Mouse (Mus musculus) forebrain, embryonic 16.5 days (tissue): ENCODE results near the gene Gpr180. TPM values are rescaled to one million over a fixed set of nuclear protein-coding genes. Genes with fewer than 3 reads are reported as not detected.

Experiments
- ATAC-seq: fragments of 200-750 bp; cut with Nextera tagmentation; 2 replicates; pipeline ENCODE4 v1.8.0; 2017; ENCODE audit warnings: mild to moderate bottlenecking, moderate library complexity
- H3K27ac ChIP-seq: fragments of 300-500 bp; sonication (generic); 2 replicates; pipeline ENCODE4 v1.5.1; 2014; ENCODE audit warnings: low read length, control low read depth
- H3K27me3 ChIP-seq: fragments of 300-500 bp; sonication (generic); replicated peaks from 2 replicates; pipeline ENCODE4 v1.6.1; 2014; ENCODE audit warnings: low read length; ENCODE audit not compliant: control insufficient read depth, insufficient read depth
- H3K36me3 ChIP-seq: fragments of 300-500 bp; sonication (generic); 2 replicates; pipeline ENCODE4 v1.6.1; 2014; ENCODE audit not compliant: control insufficient read depth, insufficient read depth
- H3K4me1 ChIP-seq: fragments of 300-500 bp; sonication (generic); replicated peaks from 2 replicates; pipeline ENCODE4 v1.6.1; 2014; ENCODE audit warnings: low read length; ENCODE audit not compliant: control insufficient read depth, insufficient read depth
- H3K4me2 ChIP-seq: fragments of 300-500 bp; sonication (generic); 2 replicates; pipeline ENCODE4 v1.6.1; 2014; ENCODE audit warnings: mild to moderate bottlenecking, low read length, control low read depth
- H3K4me3 ChIP-seq: fragments of 300-500 bp; sonication (generic); replicated peaks from 2 replicates; pipeline ENCODE4 v1.5.1; 2014; ENCODE audit warnings: mild to moderate bottlenecking, low read length, control low read depth
- H3K9ac ChIP-seq: fragments of 300-500 bp; sonication (generic); replicated peaks from 2 replicates; pipeline ENCODE4 v1.6.1; 2014; ENCODE audit warnings: low read depth, low read length, control low read depth
- H3K9me3 ChIP-seq: fragments of 300-500 bp; sonication (generic); 2 replicates; pipeline ENCODE4 v1.6.1; 2016; ENCODE audit warnings: low read length; ENCODE audit not compliant: control insufficient read depth
- WGBS: fragments of 180-500 bp; shearing (Covaris S2); extraction: QIAGEN DNeasy Blood & Tissue Kit; methylation state at CpG from one replicate; pipeline ENCODE4 v1.1.7; 2014; 5-methylcytosine and 5-hydroxymethylcytosine counted together
- polyA plus RNA-seq: library from polyadenylated mRNA; unstranded; fragments of >200 nt; fragmentation: Nextera tagmentation; extraction: Ambion mirVana; gene quantifications from 2 replicates; pipeline ENCODE4 v1.2.1, GENCODE M21; 2015

Gene Gpr180
- polyA plus RNA-seq, 1 experiment from 2014 or later: 32.7 TPM

GRCm38 (mm10) chr14:118193001-118193628 is 56.2 kb downstream of the Gpr180 start:
- no peak overlapping the region for H3K4me2 ChIP-seq
- H3K4me1 ChIP-seq: peaks cover 16% of the 10 kb centered on the region
- H3K9ac ChIP-seq: no peak overlapping the region
- WGBS: 23% methylated on average over 10 of the region's 10 CpGs
- H3K27ac ChIP-seq: no peak overlapping the region
- H3K9me3 ChIP-seq: no peaks in the 10 kb centered on the region
- H3K4me3 ChIP-seq: no peak overlapping the region
- no peak for ATAC-seq
- no peaks in the 10 kb centered on the region for H3K36me3 ChIP-seq
- peaks cover 14% of the 10 kb centered on the region for H3K27me3 ChIP-seq

- WGBS: 20% methylated on average over 10 of the region's 10 CpGs
Observed at GRCm38 (mm10) chr14:118193663-118194062, 56.7 kb downstream of the Gpr180 start.

GRCm38 (mm10) chr14:118194219-118194914 is 57.4 kb downstream of the Gpr180 start:
- peak; percentile 34 for ATAC-seq

More at GRCm38 (mm10) chr14:118193663-118194062, 56.7 kb downstream of the Gpr180 start:
- no peak overlapping the region for H3K9ac ChIP-seq
- H3K9me3 ChIP-seq: no peaks in the 10 kb centered on the region
- H3K27me3 ChIP-seq: peaks cover 14% of the 10 kb centered on the region
- no peak overlapping the region for H3K27ac ChIP-seq
- peaks cover 16% of the 10 kb centered on the region for H3K4me1 ChIP-seq
- H3K4me3 ChIP-seq: no peak overlapping the region
- no peak for ATAC-seq
- no peaks in the 10 kb centered on the region for H3K36me3 ChIP-seq
- 0 out of 2 replicates have a peak overlapping the region, but pooled peaks have one; percentile 3 for H3K4me2 ChIP-seq

GRCm38 (mm10) chr14:118197063-118197462 is 60.1 kb downstream of the Gpr180 start:
- no peak overlapping the region for H3K9ac ChIP-seq
- no peak overlapping the region for H3K4me2 ChIP-seq
- 70% methylated on average over 12 of the region's 12 CpGs for WGBS
- H3K27ac ChIP-seq: no peak overlapping the region
- H3K4me1 ChIP-seq: peaks cover 16% of the 10 kb centered on the region
- H3K9me3 ChIP-seq: no peaks in the 10 kb centered on the region
- no peaks in the 10 kb centered on the region for H3K36me3 ChIP-seq
- peaks cover 14% of the 10 kb centered on the region for H3K27me3 ChIP-seq
- no peak overlapping the region for H3K4me3 ChIP-seq
- no peak for ATAC-seq

More at GRCm38 (mm10) chr14:118194219-118194914, 57.4 kb downstream of the Gpr180 start:
- Histone ChIP-seq H3K27ac (no peak overlapping the region), H3K9ac (no peak overlapping the region), H3K4me2 (peak overlapping the region; percentile 40), H3K4me3 (no peak overlapping the region), H3K9me3 (no peaks in the 10 kb centered on the region), H3K27me3 (peaks cover 14% of the 10 kb centered on the region), H3K36me3 (no peaks in the 10 kb centered on the region), H3K4me1 (peaks cover 16% of the 10 kb centered on the region)
- WGBS: 40% methylated on average over 13 of the region's 13 CpGs

GRCm38 (mm10) chr14:118200731-118201130 is 63.8 kb downstream of the Gpr180 start:
- Histone ChIP-seq H3K4me3 (no peak overlapping the region), H3K9me3 (peaks cover 2% of the 10 kb centered on the region; the same call in 1 of the 2 replicates), H3K4me1 (no peaks in the 10 kb centered on the region), H3K27me3 (0 out of 2 replicates have a peak, but pooled peaks cover 5% of the 10 kb centered on the region), H3K36me3 (no peaks in the 10 kb centered on the region), H3K4me2 (no peak overlapping the region), H3K27ac (no peak overlapping the region), H3K9ac (no peak overlapping the region)
- 94% methylated on average over 3 of the region's 3 CpGs for WGBS
- ATAC-seq: no peak

GRCm38 (mm10) chr14:118202006-118202405 is 65.0 kb downstream of the Gpr180 start:
- no peaks in the 10 kb centered on the region for H3K4me1 ChIP-seq
- H3K36me3 ChIP-seq: no peaks in the 10 kb centered on the region
- 0 out of 2 replicates have a peak, but pooled peaks cover 4% of the 10 kb centered on the region for H3K27me3 ChIP-seq
- no peak for ATAC-seq
- H3K9ac ChIP-seq: no peak overlapping the region
- H3K4me3 ChIP-seq: no peak overlapping the region
- H3K4me2 ChIP-seq: no peak overlapping the region
- no peak overlapping the region for H3K27ac ChIP-seq
- WGBS: 85% methylated on average over 5 of the region's 5 CpGs
- peaks cover 2% of the 10 kb centered on the region; the same call in 1 of the 2 replicates for H3K9me3 ChIP-seq

GRCm38 (mm10) chr14:118203031-118203430 is 66.1 kb downstream of the Gpr180 start:
- ATAC-seq: no peak
- no peak overlapping the region for H3K27ac ChIP-seq
- WGBS: 82% methylated on average over 7 of the region's 7 CpGs

GRCm38 (mm10) chr14:118207347-118207746 is 70.4 kb downstream of the Gpr180 start:
- H3K36me3 ChIP-seq: no peaks in the 10 kb centered on the region
- no peak overlapping the region for H3K4me3 ChIP-seq
- H3K27me3 ChIP-seq: no peaks in the 10 kb centered on the region
- H3K27ac ChIP-seq: no peak overlapping the region
- 79% methylated on average over 3 of the region's 3 CpGs for WGBS
- no peak for ATAC-seq
- H3K4me2 ChIP-seq: no peak overlapping the region
- H3K9me3 ChIP-seq: peaks cover 2% of the 10 kb centered on the region; the same call in 1 of the 2 replicates
- no peak overlapping the region for H3K9ac ChIP-seq
- H3K4me1 ChIP-seq: no peaks in the 10 kb centered on the region

More at GRCm38 (mm10) chr14:118203031-118203430, 66.1 kb downstream of the Gpr180 start:
- Histone ChIP-seq H3K4me3 (no peak overlapping the region), H3K9ac (no peak overlapping the region), H3K4me2 (no peak overlapping the region), H3K4me1 (no peaks in the 10 kb centered on the region), H3K27me3 (no peaks in the 10 kb centered on the region), H3K9me3 (peaks cover 2% of the 10 kb centered on the region; the same call in 1 of the 2 replicates), H3K36me3 (no peaks in the 10 kb centered on the region)

- 7% methylated on average over 5 of the region's 5 CpGs for WGBS
- Histone ChIP-seq H3K9ac (no peak overlapping the region), H3K36me3 (no peaks in the 10 kb centered on the region), H3K27me3 (peaks cover 2% of the 10 kb centered on the region; the same call in 1 of the 2 replicates), H3K4me3 (no peak overlapping the region), H3K9me3 (no peaks in the 10 kb centered on the region), H3K27ac (no peak overlapping the region), H3K4me2 (no peak overlapping the region), H3K4me1 (no peaks in the 10 kb centered on the region)
- no peak for ATAC-seq
Observed at GRCm38 (mm10) chr14:118209642-118210041, 72.7 kb downstream of the Gpr180 start.
